Mouse (Mus musculus): ENCODE measurements around the gene Gapt.

DNA sequence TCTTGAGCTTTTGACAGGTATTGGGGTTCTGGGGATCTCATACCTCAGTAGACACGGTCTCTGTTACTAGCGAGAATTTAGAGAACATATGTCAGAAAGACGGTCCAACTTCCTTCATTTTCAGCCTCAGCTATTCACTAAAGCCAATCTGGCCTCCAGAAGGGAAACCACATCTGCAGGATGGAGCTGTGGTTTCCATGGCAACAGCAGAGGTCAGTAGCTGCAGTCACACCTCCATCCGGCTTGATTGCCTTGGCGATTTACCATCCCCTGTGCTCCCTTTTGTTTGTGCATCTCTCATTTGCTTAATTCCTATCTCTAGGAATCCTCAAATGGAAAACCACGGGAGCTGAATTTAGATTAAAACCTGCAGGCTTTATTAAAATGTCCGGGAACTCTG, 10.3 kb downstream of the Gapt start:
- TF ChIP-seq CTCF (IDR thresholded peaks at IDR 0.05; ENCODE audit: low read depth, low read length) = no peak
- no peak for TF ChIP-seq POLR2A (IDR thresholded peaks at IDR 0.05; ENCODE audit: extremely low read depth, insufficient read depth, low read length)
